Mouse (Mus musculus) neural tube, embryonic 15.5 days (tissue): ENCODE results near the gene Robo1. TPM values are rescaled to one million over a fixed set of nuclear protein-coding genes. Genes with fewer than 3 reads are reported as not detected.
A peak's percentile ranks its signal among the peaks of the same experiment; 100 is the strongest.

Source experiments
- ATAC-seq: fragments of 200-750 bp; cut with Nextera tagmentation; 2 replicates; pipeline ENCODE4 v1.8.0; 2017; ENCODE audit warnings: mild to moderate bottlenecking, moderate TSS enrichment, moderate library complexity; ENCODE audit not compliant: low FRiP score
- H3K27ac ChIP-seq: fragments of 300-500 bp; sonication (generic); replicated peaks from 2 replicates; pipeline ENCODE4 v1.5.1; 2015; ENCODE audit warnings: mild to moderate bottlenecking, inconsistent platforms
- H3K27me3 ChIP-seq: fragments of 300-500 bp; sonication (generic); replicated peaks from 2 replicates; pipeline ENCODE4 v1.6.1; 2015; ENCODE audit warnings: inconsistent platforms
- H3K36me3 ChIP-seq: fragments of 300-500 bp; sonication (generic); 2 replicates; pipeline ENCODE4 v1.6.1; 2015; ENCODE audit warnings: inconsistent platforms
- H3K4me1 ChIP-seq: fragments of 300-500 bp; sonication (generic); 2 replicates; pipeline ENCODE4 v1.6.1; 2015; ENCODE audit warnings: inconsistent platforms
- H3K4me2 ChIP-seq: fragments of 300-500 bp; sonication (generic); 2 replicates; pipeline ENCODE4 v1.6.1; 2015; ENCODE audit warnings: inconsistent platforms, mild to moderate bottlenecking, moderate library complexity
- H3K4me3 ChIP-seq: fragments of 300-500 bp; sonication (generic); replicated peaks from 2 replicates; pipeline ENCODE4 v1.5.1; 2015; ENCODE audit warnings: mild to moderate bottlenecking, inconsistent platforms
- H3K9ac ChIP-seq: fragments of 300-500 bp; sonication (generic); replicated peaks from 2 replicates; pipeline ENCODE4 v1.6.1; 2015; ENCODE audit warnings: mild to moderate bottlenecking, inconsistent platforms
- H3K9me3 ChIP-seq: fragments of 300-500 bp; sonication (generic); replicated peaks from 2 replicates; pipeline ENCODE4 v1.6.1; 2016; ENCODE audit warnings: inconsistent platforms
- WGBS: fragments of 180-500 bp; shearing (Covaris S2); methylation state at CpG from one replicate; pipeline ENCODE4 v1.1.7; 2015; ENCODE audit warnings: mixed read lengths; 5-methylcytosine and 5-hydroxymethylcytosine counted together
- polyA plus RNA-seq: library from polyadenylated mRNA; unstranded; fragments of >200 nt; fragmentation: Nextera tagmentation; extraction: Ambion mirVana; gene quantifications from 2 replicates; pipeline ENCODE4 v1.2.1, GENCODE M21; 2015

The Robo1 gene
- polyA plus RNA-seq, 1 experiment from 2014 or later, result 33.2 TPM

- Histone ChIP-seq H3K27me3 (no peaks in the 10 kb centered on the region), H3K4me2 (peak overlapping the region; percentile 42), H3K9me3 (no peaks in the 10 kb centered on the region), H3K27ac (peak overlapping the region; percentile 48), H3K36me3 (no peaks in the 10 kb centered on the region), H3K4me3 (0 out of 2 replicates have a peak overlapping the region, but pooled peaks have one; percentile 12), H3K4me1 (peaks cover 17% of the 10 kb centered on the region), H3K9ac (no peak overlapping the region)
- 65% methylated on average over 6 of the region's 6 CpGs for WGBS
- peak; percentile 39; the same call in 1 of the 2 replicates for ATAC-seq
Measured at GRCm38 (mm10) chr16:72800788-72801187, 492.7 kb downstream of the Robo1 start.

DNA sequence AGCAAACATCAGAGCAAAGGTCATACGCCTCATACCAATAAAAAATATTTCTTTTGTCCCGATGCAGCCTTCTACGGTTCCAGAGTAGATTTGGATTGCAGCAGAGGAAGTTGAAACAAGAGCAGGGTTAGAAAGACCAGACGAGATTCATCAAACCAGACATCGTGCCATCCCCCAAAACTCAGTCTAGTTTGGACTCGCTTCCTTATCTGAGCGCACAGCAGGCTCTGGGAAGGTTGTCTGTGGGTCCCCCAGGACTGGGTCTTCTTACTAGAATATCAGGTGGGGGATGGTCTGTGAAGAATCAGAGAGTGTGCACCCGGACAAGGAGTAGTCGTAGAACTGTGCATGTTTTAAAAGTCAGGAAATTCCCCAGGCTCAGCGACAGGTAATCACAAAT, 500.2 kb downstream of the Robo1 start:
- Histone ChIP-seq H3K9me3 (no peaks in the 10 kb centered on the region), H3K4me3 (no peak overlapping the region), H3K9ac (no peak overlapping the region), H3K4me2 (no peak overlapping the region), H3K27me3 (no peaks in the 10 kb centered on the region), H3K4me1 (0 out of 2 replicates have a peak, but pooled peaks cover 11% of the 10 kb centered on the region), H3K27ac (no peak overlapping the region), H3K36me3 (no peaks in the 10 kb centered on the region)
- 64% methylated on average over 10 of the region's 10 CpGs for WGBS
- ATAC-seq, result no peak

- no peak overlapping the region for H3K4me3 ChIP-seq
- H3K27me3 ChIP-seq, result no peaks in the 10 kb centered on the region
- no peak for ATAC-seq
- WGBS, result 39% methylated on average over 3 of the region's 3 CpGs
- H3K4me1 ChIP-seq, result 0 out of 2 replicates have a peak, but pooled peaks cover 11% of the 10 kb centered on the region
- H3K9ac ChIP-seq, result no peak overlapping the region
- no peaks in the 10 kb centered on the region for H3K9me3 ChIP-seq
- no peak overlapping the region for H3K4me2 ChIP-seq
- H3K36me3 ChIP-seq, result no peaks in the 10 kb centered on the region
- no peak overlapping the region for H3K27ac ChIP-seq
Measured at GRCm38 (mm10) chr16:72810942-72811341, 502.8 kb downstream of the Robo1 start.

GRCm38 (mm10) chr16:72811494-72811893, 503.4 kb downstream of the Robo1 start:
- no peak overlapping the region for H3K27ac ChIP-seq
- H3K4me3 ChIP-seq, result no peak overlapping the region
- no peak overlapping the region for H3K4me2 ChIP-seq
- no peaks in the 10 kb centered on the region for H3K27me3 ChIP-seq
- no peak for ATAC-seq
- 0 out of 2 replicates have a peak, but pooled peaks cover 11% of the 10 kb centered on the region for H3K4me1 ChIP-seq
- WGBS, result 53% methylated on average over 5 of the region's 5 CpGs
- no peaks in the 10 kb centered on the region for H3K9me3 ChIP-seq
- no peak overlapping the region for H3K9ac ChIP-seq
- no peaks in the 10 kb centered on the region for H3K36me3 ChIP-seq

GRCm38 (mm10) chr16:72811908-72812307, 503.8 kb downstream of the Robo1 start:
- Histone ChIP-seq H3K9me3 (no peaks in the 10 kb centered on the region), H3K4me1 (0 out of 2 replicates have a peak, but pooled peaks cover 11% of the 10 kb centered on the region), H3K4me3 (no peak overlapping the region), H3K27me3 (no peaks in the 10 kb centered on the region), H3K36me3 (no peaks in the 10 kb centered on the region), H3K27ac (no peak overlapping the region), H3K9ac (no peak overlapping the region), H3K4me2 (no peak overlapping the region)
- 50% methylated on average over 3 of the region's 3 CpGs for WGBS
- no peak for ATAC-seq

- Histone ChIP-seq H3K4me3 (no peak overlapping the region), H3K4me2 (no peak overlapping the region), H3K36me3 (no peaks in the 10 kb centered on the region), H3K9ac (no peak overlapping the region), H3K27me3 (no peaks in the 10 kb centered on the region), H3K27ac (no peak overlapping the region), H3K9me3 (no peaks in the 10 kb centered on the region), H3K4me1 (peaks cover 7% of the 10 kb centered on the region; the same call in 1 of the 2 replicates)
- ATAC-seq, result no peak
- WGBS, result 74% methylated on average over 8 of the region's 8 CpGs
Measured at GRCm38 (mm10) chr16:72828381-72828780, 520.3 kb downstream of the Robo1 start.

- H3K9ac ChIP-seq, result no peak overlapping the region
- no peaks in the 10 kb centered on the region for H3K9me3 ChIP-seq
- 21% methylated on average over 8 of the region's 8 CpGs for WGBS
- no peaks in the 10 kb centered on the region for H3K27me3 ChIP-seq
- no peak for ATAC-seq
- H3K4me2 ChIP-seq, result no peak overlapping the region
- no peaks in the 10 kb centered on the region for H3K36me3 ChIP-seq
- H3K4me3 ChIP-seq, result no peak overlapping the region
- H3K4me1 ChIP-seq, result peaks cover 7% of the 10 kb centered on the region; the same call in 1 of the 2 replicates
- H3K27ac ChIP-seq, result no peak overlapping the region
Measured at GRCm38 (mm10) chr16:72829530-72829929, 521.4 kb downstream of the Robo1 start.

GRCm38 (mm10) chr16:72830394-72831056, 522.4 kb downstream of the Robo1 start:
- ATAC-seq, result no peak
- Histone ChIP-seq H3K4me1 (peaks cover 7% of the 10 kb centered on the region; the same call in 1 of the 2 replicates), H3K4me2 (no peak overlapping the region), H3K4me3 (no peak overlapping the region), H3K9ac (no peak overlapping the region), H3K27ac (no peak overlapping the region), H3K27me3 (no peaks in the 10 kb centered on the region), H3K36me3 (no peaks in the 10 kb centered on the region), H3K9me3 (no peaks in the 10 kb centered on the region)
- WGBS, result 25% methylated on average over 5 of the region's 5 CpGs

DNA sequence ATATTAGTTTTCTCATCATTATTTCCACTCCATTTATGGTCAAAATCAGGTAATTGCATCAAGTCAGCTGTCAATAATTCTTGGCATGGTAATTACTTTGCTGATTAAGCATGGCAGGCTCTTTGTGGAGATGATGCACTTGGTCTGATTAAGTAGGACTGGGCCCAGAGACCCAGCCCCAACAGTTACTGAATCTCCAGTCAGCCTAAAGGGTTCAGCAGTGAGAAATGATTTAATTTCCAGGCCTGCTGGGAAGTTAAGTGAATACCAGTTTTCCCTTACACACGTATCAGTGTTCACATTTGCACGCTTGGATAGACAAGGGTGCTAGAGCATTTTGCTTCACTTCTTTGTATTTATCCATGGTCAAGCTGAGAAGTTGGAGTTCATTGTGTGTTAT, 526.2 kb downstream of the Robo1 start:
- no peak overlapping the region for H3K9ac ChIP-seq
- no peak for ATAC-seq
- H3K27ac ChIP-seq, result no peak overlapping the region
- H3K4me2 ChIP-seq, result no peak overlapping the region
- peaks cover 4% of the 10 kb centered on the region; the same call in 1 of the 2 replicates for H3K4me1 ChIP-seq
- no peaks in the 10 kb centered on the region for H3K27me3 ChIP-seq
- H3K4me3 ChIP-seq, result no peak overlapping the region
- 56% methylated on average over 2 of the region's 2 CpGs for WGBS
- no peaks in the 10 kb centered on the region for H3K36me3 ChIP-seq
- H3K9me3 ChIP-seq, result no peaks in the 10 kb centered on the region

DNA sequence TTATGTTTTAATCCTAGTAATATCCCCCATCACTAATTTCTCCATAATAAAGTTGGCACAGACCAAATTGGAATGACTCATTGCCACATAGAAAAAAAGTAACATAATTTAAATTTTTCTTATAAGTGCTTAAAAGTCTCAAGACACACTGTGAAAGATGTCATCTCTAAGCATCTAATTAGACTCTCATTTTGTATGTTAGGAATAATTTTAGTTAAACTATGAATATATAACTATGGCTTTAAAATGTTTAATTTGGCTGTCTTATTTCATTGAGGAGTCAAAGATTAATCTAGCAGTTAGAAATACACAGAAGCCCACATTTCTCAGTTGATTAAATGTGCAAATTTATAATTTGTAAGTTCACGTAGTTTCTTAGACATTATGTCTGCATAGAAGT, 530.9 kb downstream of the Robo1 start:
- Histone ChIP-seq H3K9me3 (no peaks in the 10 kb centered on the region), H3K27ac (no peak overlapping the region), H3K27me3 (no peaks in the 10 kb centered on the region), H3K4me1 (no peaks in the 10 kb centered on the region), H3K36me3 (no peaks in the 10 kb centered on the region), H3K9ac (no peak overlapping the region), H3K4me3 (no peak overlapping the region), H3K4me2 (no peak overlapping the region)
- WGBS, result 70% methylated on average over 1 of the region's 1 CpGs
- ATAC-seq, result no peak

DNA sequence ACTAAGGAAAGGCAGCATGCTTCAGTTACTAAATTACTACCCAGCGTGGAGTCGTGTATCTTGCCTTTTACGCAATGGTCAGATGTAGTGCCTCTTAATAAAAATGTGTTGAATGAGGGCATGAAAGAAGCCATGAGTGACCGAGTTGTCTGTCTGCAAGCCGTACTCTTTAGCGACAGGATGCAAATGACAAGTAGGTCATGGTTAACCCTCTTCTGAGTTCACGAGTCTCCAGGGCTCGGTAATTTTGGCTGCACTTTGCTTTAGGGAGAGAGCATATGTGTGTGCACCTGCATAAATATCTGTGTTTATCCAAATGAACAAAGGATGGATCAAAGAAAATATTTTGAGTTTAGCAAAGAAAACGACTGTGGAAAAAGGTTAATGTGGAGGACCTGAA, 533.0 kb downstream of the Robo1 start:
- 39% methylated on average over 9 of the region's 9 CpGs for WGBS

DNA sequence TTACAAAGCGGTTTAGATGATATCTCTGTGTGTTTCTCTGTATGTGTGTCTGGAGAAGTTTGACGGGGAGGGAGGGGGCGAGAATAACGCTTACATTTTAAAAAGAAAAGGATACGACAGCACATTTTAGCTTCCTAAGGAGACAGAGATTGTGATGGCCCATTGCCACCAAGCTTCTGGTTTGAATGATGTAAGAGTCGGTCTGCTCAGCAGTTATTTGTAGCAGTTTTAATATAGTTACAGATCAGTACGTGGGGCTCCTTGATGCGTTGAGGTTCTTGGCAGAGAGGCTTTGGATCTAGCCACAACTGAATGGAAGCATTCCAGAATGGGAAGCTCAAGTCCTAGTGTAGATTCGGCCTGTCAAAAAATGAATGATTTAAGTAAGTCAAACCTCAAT, 546.0 kb downstream of the Robo1 start:
- no peaks in the 10 kb centered on the region for H3K36me3 ChIP-seq
- no peaks in the 10 kb centered on the region for H3K4me1 ChIP-seq
- no peak overlapping the region for H3K4me2 ChIP-seq
- H3K27ac ChIP-seq, result no peak overlapping the region
- no peak overlapping the region for H3K9ac ChIP-seq
- H3K9me3 ChIP-seq, result no peaks in the 10 kb centered on the region
- no peak overlapping the region for H3K4me3 ChIP-seq
- 83% methylated on average over 9 of the region's 9 CpGs for WGBS
- H3K27me3 ChIP-seq, result no peaks in the 10 kb centered on the region
- ATAC-seq, result no peak

More for the DNA sequence above, 533.0 kb downstream of the Robo1 start:
- no peak overlapping the region for H3K9ac ChIP-seq
- H3K4me2 ChIP-seq, result no peak overlapping the region
- no peak overlapping the region for H3K4me3 ChIP-seq
- H3K27me3 ChIP-seq, result no peaks in the 10 kb centered on the region
- no peaks in the 10 kb centered on the region for H3K9me3 ChIP-seq
- no peaks in the 10 kb centered on the region for H3K4me1 ChIP-seq
- ATAC-seq, result no peak
- H3K27ac ChIP-seq, result no peak overlapping the region
- H3K36me3 ChIP-seq, result no peaks in the 10 kb centered on the region
